Mouse (Mus musculus): ENCODE data around the gene Spns3.

Gene Spns3

GRCm38 (mm10) chr11:72453105-72453953 is 97.0 kb downstream of the Spns3 start:
- DNase-seq (ENCODE audit: low spot score) = no peak

GRCm38 (mm10) chr11:72452140-72452665 is 98.1 kb downstream of the Spns3 start:
- no peak for DNase-seq (ENCODE audit: low spot score)

DNA sequence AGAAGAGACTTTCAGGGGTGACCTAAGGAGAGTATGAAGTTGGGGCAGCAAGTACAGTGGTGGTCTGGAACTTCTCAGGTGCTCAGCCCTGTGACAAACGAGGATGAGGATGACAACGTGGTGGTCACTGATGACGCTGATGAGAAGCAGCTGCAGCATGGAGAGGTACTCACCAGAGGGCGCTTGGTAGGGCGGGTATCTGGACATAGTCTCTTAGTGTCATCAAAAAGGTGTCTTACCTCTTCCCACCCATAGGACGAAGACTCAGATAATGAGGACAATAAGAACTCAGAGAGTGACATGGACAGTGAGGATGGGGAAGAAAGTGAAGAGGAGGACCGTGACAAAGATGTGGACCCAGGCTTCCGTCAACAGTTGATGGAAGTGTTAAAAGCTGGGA is 102.8 kb downstream of the Spns3 start:
- DNase-seq (ENCODE audit: low spot score) = no peak

DNA sequence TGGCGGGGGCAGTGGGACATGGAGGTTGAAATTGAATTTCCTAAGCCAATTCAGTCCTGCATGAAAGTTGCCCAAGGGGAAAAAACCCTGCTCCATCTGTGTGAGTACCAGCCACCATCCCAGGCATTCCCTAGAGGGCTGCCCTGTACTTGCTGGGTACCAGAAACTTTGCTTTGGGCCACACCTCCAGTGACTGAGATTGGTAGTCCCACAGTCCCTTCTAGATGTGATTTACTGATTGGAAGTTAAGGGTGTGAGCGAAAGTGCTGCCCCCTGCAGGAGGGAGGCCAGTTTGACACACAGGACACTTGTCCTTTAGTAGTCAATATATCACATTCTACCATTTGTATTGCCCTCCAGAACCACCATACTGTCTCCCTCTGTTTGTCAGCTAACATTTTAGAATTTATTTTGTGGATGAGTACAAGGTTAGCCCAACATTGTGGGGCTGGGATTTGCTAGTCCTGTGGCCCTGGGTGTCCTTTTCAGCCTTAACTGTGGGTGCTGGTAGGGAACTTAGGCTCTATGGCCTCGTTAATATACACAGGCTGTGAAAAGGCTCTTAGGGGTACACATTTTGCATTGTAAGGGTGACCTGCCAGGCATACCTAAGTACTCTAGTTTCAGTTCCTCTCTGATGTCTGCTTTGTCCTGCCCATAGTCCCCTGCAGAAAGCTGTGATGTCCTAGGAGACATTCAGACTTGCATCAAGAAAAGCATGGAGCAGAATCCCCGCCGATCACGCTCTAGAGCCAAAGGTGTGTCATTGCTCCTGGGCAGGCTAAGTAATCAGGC is 103.8 kb downstream of the Spns3 start:
- no peak for DNase-seq (ENCODE audit: low spot score)
